Mouse (Mus musculus) embryo, embryonic 11.5 days (tissue): Measurements from ENCODE around the gene Zfyve28.
A peak's percentile ranks its signal among the peaks of the same experiment; 100 is the strongest.

Experiments
- DNase-seq: peaks from one replicate; pipeline ENCODE4 v3.0.0-alpha.2; 2012; ENCODE audit warnings: low read depth, low spot score

Gene Zfyve28

GRCm38 (mm10) chr5:34210279-34210678, 78.0 kb downstream of the Zfyve28 start:
- DNase-seq, result peak; percentile 48

- DNase-seq, result no peak
These were observed 80.7 kb downstream of the Zfyve28 start for GRCm38 (mm10) chr5:34207503-34207902.

DNA sequence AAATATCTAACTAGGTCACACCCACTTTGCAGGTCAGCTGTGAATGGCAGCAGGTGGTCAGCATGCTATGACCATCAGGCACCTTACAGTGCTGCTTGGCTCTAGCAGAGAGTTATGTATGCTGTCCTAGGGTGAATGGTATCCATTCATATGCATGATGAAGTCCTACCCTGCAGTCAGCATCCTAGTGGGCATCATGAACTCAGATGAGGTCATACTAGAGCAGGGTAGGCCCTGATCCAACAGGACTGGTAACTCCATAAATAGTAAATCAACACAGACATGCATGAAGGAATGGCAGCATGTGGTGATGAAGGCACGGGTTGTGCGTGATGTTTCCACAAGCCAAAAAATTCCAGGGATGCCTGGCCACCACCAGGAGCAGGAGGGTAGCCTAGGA, 82.5 kb downstream of the Zfyve28 start:
- no peak for DNase-seq

DNA sequence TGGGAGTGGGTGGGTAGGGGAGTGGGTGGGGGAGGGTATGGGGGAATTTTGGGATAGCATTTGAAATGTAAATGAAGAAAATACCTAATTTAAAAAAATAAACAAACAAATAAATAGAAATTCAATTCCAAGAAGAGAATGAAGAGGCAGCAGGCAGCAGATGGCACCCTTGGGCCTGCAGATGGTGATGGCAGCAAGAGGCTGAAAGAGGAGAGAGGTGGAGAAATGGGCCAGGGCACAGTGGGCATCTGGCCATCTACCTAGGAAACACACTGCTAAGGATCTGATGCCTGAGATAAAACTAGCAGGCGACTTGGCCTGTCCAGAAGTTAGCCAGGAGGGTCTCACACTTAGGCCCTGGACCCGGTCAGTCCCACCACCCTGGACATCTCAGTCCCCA, 83.3 kb downstream of the Zfyve28 start:
- DNase-seq, result no peak

DNA sequence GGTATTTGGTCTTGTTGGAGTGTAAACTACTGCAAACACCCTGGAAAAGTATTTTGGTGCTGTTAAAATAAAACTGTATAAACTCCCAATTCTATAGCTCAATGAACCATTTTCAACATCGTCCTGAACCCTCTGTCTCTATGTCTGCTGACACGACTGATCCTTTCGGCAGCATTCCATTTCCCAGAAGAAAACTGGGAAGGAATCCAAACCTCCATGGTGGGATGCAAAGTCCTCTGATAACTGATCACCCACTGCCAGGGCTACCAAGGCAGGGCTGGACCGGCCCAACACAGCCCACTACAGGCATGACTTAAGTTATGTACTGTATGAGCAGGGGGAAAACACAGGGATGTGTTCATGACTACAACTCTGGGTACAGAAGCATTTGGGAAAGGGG, 86.2 kb downstream of the Zfyve28 start:
- no peak for DNase-seq

DNA sequence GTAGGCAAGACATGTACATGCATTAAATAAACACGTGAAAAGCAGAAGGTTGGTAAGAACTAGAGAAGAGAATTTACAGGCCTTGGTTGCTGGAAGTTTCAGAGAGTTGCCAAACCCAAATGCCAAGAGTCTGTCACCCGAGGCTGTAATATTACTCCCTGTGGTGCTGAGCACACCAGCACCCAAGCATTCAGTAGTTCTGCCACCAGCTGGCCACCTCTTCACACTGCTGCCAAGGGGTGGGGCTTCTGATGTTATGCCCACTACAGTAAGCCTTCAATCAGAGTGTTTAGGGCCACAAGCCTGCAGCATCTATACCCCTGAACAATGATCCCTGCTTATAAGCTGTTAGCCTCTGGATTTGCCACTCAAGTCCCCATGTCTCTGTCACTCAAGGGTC, 86.9 kb downstream of the Zfyve28 start:
- DNase-seq, result no peak

- no peak for DNase-seq
These were observed 89.6 kb downstream of the Zfyve28 start for GRCm38 (mm10) chr5:34198615-34199014.

GRCm38 (mm10) chr5:34197243-34197642, 91.0 kb downstream of the Zfyve28 start:
- no peak for DNase-seq

GRCm38 (mm10) chr5:34196423-34196822, 91.8 kb downstream of the Zfyve28 start:
- DNase-seq, result no peak

- DNase-seq, result no peak
These were observed 92.5 kb downstream of the Zfyve28 start for GRCm38 (mm10) chr5:34195786-34196185.

GRCm38 (mm10) chr5:34194975-34195662, 93.1 kb downstream of the Zfyve28 start:
- no peak for DNase-seq

DNA sequence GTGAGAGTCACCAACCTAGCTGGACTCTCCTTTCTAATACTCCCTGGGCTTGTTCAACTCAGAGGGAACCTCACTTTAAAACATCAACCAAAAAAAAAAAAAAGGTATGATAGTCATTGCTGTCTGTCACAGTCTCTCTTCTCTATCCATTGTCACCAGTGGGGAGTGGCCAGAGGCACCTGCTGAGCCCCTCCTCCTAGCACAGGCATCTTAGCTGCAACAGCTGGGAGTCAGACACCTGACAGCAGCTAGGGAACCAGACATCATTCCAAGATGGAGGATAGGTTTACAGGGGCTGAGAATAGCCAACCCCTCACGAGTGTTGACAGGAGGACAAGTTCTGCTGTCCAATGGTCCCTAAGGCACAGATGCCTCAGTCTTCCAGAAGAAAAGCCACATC, 93.8 kb downstream of the Zfyve28 start:
- DNase-seq, result no peak

GRCm38 (mm10) chr5:34191843-34192242, 96.4 kb downstream of the Zfyve28 start:
- DNase-seq, result no peak

DNA sequence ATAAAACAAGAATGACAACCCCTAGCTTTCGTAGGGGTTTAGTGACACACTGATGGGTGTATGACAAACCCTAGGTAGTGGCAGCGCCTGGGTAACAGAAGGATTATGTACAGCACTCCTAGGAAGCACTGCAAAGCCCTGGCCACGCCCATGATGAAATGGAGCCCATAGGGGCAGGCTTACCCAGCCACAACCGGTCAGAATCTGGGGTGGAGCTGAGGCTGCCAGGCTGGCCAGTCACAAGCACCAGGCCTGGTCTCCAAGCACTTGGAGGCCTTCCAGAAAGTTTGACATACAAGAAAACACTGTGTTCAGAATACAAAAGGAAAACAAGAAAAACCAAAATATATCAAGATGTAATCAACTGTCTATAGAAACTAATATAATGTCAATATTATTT, 97.2 kb downstream of the Zfyve28 start:
- DNase-seq, result no peak

DNA sequence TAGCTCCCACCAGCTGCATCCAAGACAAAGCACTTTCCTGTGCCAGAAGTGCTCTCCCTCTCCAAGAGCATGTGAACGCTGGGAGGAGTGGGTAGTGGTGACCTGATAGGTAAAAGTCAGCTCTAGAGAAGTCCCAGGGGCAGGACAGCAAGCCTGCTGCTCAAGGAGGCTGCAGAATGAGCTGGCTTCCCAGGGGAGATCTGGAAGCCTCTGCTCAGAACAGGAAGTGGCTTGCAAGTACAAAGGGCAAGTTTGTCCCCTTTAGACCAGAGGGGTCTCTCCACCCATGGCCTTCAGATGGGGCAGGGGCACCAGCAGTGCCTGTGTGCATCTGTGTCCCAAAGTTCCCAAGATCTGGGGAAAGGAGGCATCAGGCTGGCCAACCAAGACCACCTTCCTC, 98.7 kb downstream of the Zfyve28 start:
- no peak for DNase-seq

GRCm38 (mm10) chr5:34188856-34189255, 99.4 kb downstream of the Zfyve28 start:
- DNase-seq, result no peak

DNA sequence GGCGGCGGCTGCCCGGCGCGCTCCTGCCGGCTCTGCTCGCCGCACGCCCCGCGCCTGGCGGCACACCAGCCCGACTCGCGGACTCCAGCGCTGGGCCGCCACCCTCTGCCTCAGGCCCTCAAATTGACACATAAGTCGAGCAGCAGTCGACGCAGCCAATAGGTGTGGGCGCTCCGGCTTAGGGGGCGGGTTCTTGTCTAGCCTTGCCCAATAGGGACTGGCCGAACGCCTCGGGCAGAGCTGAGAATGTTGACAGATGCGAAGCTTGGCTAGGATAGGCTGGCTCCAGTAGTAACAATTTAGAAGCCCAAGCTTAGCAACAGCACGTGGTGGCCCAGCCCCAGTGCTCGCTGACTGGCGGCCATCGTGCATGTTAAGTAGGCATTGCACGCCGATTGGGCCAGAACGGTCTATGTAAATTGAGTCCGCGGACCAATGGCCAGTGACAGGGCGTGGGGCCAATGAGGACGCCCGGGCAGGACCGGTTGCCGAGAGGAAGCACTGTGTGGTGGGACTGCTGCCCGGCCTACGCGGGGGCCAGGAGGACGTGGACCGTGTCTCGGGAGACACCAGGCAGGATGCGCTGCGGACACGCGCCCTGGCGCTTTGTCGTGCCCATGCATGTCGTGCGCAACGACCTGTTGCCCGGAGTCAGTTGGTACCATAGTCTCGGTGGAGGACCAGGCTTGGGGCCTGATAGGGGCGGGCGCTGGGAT, 100.5 kb downstream of the Zfyve28 start, which contains the start of gene Mxd4:
Gene Mxd4 (minus strand): TSS at position 120 of the 716 bp plus-strand sequence.
- peak; percentile 96 for DNase-seq

DNA sequence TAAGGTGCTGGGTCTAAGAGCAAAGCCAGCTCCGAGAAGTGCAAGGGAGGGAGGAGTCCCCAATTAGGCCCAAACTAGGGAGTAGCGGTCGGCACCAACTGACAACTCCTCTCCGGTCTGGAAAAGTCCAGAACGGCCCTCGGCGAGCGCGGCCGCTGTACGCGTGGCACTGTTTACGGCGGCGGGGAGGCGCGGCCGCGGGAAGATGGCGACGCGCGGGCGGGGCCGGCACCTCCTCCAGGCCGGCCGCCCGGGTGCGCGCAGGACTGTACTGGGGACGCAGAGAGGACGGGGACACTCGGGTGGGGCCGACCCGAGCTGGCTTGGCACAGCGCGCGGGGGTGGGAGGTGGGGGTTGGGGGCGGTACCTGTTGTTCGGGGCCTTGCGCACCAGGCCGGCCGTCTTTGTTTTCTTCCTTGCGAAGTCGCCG, 101.3 kb downstream of the Zfyve28 start:
- no peak for DNase-seq

DNA sequence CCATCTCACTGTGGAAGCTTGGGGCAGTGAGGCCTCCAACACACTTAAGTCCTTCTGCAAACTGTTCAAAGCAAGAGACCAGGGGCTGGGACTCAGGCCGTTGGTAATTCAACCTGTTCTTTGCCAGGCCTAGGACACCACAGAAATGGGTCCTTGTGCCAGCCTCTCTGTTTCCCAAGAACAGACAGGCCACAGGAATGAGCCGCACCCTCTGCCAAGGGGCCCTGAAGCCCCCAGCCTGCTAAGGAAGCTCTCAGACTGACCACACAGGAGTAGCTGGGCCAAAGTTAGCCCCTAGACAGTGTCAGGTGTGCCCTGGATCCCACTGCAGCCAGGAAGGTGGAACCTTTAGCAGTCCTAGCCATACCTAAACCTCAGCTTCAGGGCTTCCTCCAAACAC, 101.9 kb downstream of the Zfyve28 start:
- DNase-seq, result no peak

DNA sequence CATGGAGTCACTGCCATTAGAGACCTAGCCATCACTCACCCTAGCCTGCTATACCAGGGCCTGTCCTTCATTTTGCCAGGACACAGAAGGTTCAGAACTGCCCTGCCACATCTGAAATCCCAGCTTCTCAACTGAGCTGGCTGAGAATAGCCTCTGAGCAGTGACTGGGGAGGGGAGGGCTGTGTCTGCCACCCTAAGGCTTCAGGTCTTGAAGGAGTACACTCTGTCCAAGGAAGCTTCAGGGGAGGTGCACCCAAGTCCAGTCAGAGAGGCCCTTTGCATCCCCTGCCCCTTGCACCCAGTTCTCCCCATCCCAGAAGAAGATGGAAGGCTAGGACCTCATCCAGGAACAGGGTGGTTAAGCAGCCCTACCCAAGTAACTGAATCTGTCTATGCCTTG, 102.5 kb downstream of the Zfyve28 start:
- DNase-seq, result no peak

- no peak for DNase-seq
These were observed 103.1 kb downstream of the Zfyve28 start for GRCm38 (mm10) chr5:34185051-34185580.

DNA sequence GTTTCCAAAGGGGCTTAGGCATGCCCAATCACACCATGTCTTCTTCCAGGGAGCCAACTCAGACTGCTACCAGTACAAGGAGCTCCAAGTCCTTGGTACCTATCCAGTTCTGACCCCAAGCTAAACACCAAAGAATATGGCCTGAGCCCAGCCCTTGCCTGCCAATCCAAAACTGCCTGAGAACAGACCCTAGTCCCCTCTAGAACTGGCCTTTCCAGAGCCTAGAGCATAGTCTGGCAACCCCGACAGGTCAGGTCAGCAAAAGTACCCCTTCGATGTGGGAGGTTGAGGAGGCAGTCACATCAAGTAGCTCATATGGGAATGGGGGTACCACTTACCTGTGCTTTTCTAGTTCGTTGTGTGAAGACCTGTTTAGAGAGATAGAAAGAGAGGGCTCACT, 104.3 kb downstream of the Zfyve28 start:
- DNase-seq, result no peak
